Mouse (Mus musculus): ENCODE measurements around the gene Bin2. TPM values are rescaled to one million over a fixed set of nuclear protein-coding genes. Genes with fewer than 3 reads are reported as not detected.

The Bin2 gene
- total and polyA plus RNA-seq, 3 experiments, result 5.3 to 13.7 (median 13.3) TPM

DNA sequence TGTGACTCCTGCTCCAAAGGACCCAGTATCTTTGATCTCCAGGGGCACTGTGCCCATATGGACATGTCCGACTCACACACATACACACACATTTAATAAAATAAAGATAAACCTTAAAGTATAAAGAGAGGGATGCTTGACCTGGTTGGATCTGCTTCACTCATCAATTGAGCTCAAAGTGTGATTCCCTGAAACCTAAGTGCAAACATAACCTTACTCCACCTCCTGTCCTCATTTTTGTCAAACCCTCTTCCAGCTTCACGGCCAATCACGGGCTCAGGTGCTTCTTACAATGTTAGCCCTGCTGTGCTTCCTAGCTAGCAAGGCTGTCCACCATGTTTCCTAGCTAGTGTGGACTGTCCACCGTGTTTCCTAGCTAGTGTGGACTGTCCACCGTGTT is 14.2 kb downstream of the Bin2 start:
- no peak for DNase-seq (ENCODE audit: low spot score)
- H3K27me3 ChIP-seq (ENCODE audit: insufficient read depth, low read length), result peaks cover 28% of the 10 kb centered on the region
- H3K4me3 ChIP-seq (ENCODE audit: low read depth, low read length), result no peak overlapping the region
- no peak for ATAC-seq (ENCODE audit: extremely low read depth, insufficient number of reproducible peaks, low FRiP score, poor library complexity, severe bottlenecking)
- TF ChIP-seq GATA2 (IDR thresholded peaks at IDR 0.05; ENCODE audit: borderline replicate concordance, low read depth, low read length) (no peak), CTCF (IDR thresholded peaks at IDR 0.05; ENCODE audit: low read depth, low read length) (no peak)
- H3K36me3 ChIP-seq (replicated peaks), result no peaks in the 10 kb centered on the region
- no peaks in the 10 kb centered on the region for H3K9me3 ChIP-seq (replicated peaks)
- H3K4me1 ChIP-seq (ENCODE audit: insufficient read depth, low read depth, low read length), result no peaks in the 10 kb centered on the region

DNA sequence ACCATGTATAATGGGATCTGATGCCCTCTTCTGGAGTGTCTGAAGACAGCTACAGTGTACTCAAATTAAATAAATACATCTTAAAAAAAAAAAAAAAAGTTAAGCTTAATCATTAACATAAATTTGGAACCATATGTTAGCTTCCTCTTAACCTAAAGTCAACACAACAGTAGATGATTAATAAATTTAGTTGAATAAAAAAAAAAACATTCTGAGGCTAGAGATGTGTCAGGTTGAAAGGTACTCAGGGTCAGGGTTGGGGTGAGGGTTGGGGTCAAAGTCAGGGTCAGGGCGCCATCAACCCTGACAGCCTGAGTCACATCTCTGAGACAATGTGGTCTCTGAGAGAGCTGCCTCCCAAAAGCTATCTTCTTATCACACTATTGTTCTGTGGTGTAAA is 15.1 kb downstream of the Bin2 start:
- Histone ChIP-seq H3K27me3 (ENCODE audit: insufficient read depth, low read length) (peaks cover 22% of the 10 kb centered on the region), H3K9me3 (replicated peaks) (no peaks in the 10 kb centered on the region), H3K36me3 (replicated peaks) (no peaks in the 10 kb centered on the region), H3K4me1 (ENCODE audit: insufficient read depth, low read depth, low read length) (no peaks in the 10 kb centered on the region), H3K4me3 (ENCODE audit: low read depth, low read length) (no peak overlapping the region)
- TF ChIP-seq TAL1 (conservative IDR thresholded peaks at IDR 0.05; ENCODE audit: low read depth, low read length), result no peak
- no peak for TF ChIP-seq CTCF (IDR thresholded peaks at IDR 0.05; ENCODE audit: low read depth, low read length)
- TF ChIP-seq GATA2 (IDR thresholded peaks at IDR 0.05; ENCODE audit: borderline replicate concordance, low read depth, low read length), result no peak
- no peak for TF ChIP-seq POLR2AphosphoS5 (IDR thresholded peaks at IDR 0.05; ENCODE audit: insufficient replicate concordance, low read depth, low read length)
- TF ChIP-seq GATA1 (IDR thresholded peaks at IDR 0.05; ENCODE audit: borderline replicate concordance, low read length), result no peak
- ATAC-seq (ENCODE audit: extremely low read depth, insufficient number of reproducible peaks, low FRiP score, poor library complexity, severe bottlenecking) (no peak), DNase-seq (ENCODE audit: low spot score) (no peak)

GRCm38 (mm10) chr15:100651610-100652009 is 17.7 kb downstream of the Bin2 start:
- H3K9me3 ChIP-seq (replicated peaks), result no peaks in the 10 kb centered on the region
- H3K4me1 ChIP-seq (ENCODE audit: insufficient read depth, low read depth, low read length), result no peaks in the 10 kb centered on the region
- TF ChIP-seq CTCF (IDR thresholded peaks at IDR 0.05; ENCODE audit: low read depth, low read length) (no peak), TAL1 (conservative IDR thresholded peaks at IDR 0.05; ENCODE audit: low read depth, low read length) (no peak), GATA1 (IDR thresholded peaks at IDR 0.05; ENCODE audit: borderline replicate concordance, low read length) (no peak), GATA2 (IDR thresholded peaks at IDR 0.05; ENCODE audit: borderline replicate concordance, low read depth, low read length) (no peak), POLR2AphosphoS5 (IDR thresholded peaks at IDR 0.05; ENCODE audit: insufficient replicate concordance, low read depth, low read length) (no peak)
- peaks cover 4% of the 10 kb centered on the region for H3K36me3 ChIP-seq (replicated peaks)
- ATAC-seq (ENCODE audit: extremely low read depth, insufficient number of reproducible peaks, low FRiP score, poor library complexity, severe bottlenecking), result no peak
- H3K4me3 ChIP-seq (ENCODE audit: low read depth, low read length), result no peak overlapping the region
- DNase-seq (ENCODE audit: low spot score), result no peak
- peaks cover 5% of the 10 kb centered on the region; the same call in 1 of the 2 replicates for H3K27me3 ChIP-seq (ENCODE audit: insufficient read depth, low read length)

DNA sequence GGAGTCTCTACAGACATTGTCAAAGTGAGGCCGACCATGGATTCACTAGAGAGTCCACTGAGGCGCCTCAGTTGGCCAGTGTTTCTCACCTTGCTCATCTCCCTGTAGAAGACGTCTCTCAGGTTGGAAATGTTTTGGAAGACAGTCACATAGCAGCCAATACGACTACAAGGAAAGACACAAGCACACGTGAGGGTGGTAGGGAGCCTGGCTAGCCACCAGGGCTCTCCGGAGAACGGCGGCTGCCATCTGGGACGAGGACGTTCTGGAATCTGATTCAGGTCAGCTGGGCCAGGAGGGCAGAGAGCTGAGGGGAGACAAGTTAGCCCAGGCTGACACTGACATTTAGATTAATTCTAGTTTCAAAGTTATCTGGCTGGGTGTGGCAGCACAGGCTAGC is 19.2 kb downstream of the Bin2 start:
- H3K4me1 ChIP-seq (ENCODE audit: insufficient read depth, low read depth, low read length), result no peaks in the 10 kb centered on the region
- peaks cover 3% of the 10 kb centered on the region; the same call in 1 of the 2 replicates for H3K27me3 ChIP-seq (ENCODE audit: insufficient read depth, low read length)
- ATAC-seq (ENCODE audit: extremely low read depth, insufficient number of reproducible peaks, low FRiP score, poor library complexity, severe bottlenecking) (no peak), DNase-seq (ENCODE audit: low spot score) (no peak)
- no peaks in the 10 kb centered on the region for H3K9me3 ChIP-seq (replicated peaks)
- peaks cover 4% of the 10 kb centered on the region for H3K36me3 ChIP-seq (replicated peaks)
- no peak for TF ChIP-seq CTCF (IDR thresholded peaks at IDR 0.05; ENCODE audit: low read depth, low read length)
- no peak for TF ChIP-seq POLR2AphosphoS5 (IDR thresholded peaks at IDR 0.05; ENCODE audit: insufficient replicate concordance, low read depth, low read length)
- no peak overlapping the region for H3K4me3 ChIP-seq (ENCODE audit: low read depth, low read length)

GRCm38 (mm10) chr15:100646161-100646560 is 23.2 kb downstream of the Bin2 start:
- ATAC-seq (ENCODE audit: extremely low read depth, insufficient number of reproducible peaks, low FRiP score, poor library complexity, severe bottlenecking), result no peak
- Histone ChIP-seq H3K4me1 (ENCODE audit: insufficient read depth, low read depth, low read length) (no peaks in the 10 kb centered on the region), H3K36me3 (replicated peaks) (peaks cover 6% of the 10 kb centered on the region), H3K27me3 (ENCODE audit: insufficient read depth, low read length) (peaks cover 4% of the 10 kb centered on the region; the same call in 1 of the 2 replicates), H3K9me3 (replicated peaks) (no peaks in the 10 kb centered on the region), H3K4me3 (ENCODE audit: low read depth, low read length) (no peak overlapping the region)
- TF ChIP-seq CTCF (IDR thresholded peaks at IDR 0.05; ENCODE audit: low read depth, low read length) (no peak), GATA2 (IDR thresholded peaks at IDR 0.05; ENCODE audit: borderline replicate concordance, low read depth, low read length) (no peak), TAL1 (conservative IDR thresholded peaks at IDR 0.05; ENCODE audit: low read depth, low read length) (no peak), POLR2AphosphoS5 (IDR thresholded peaks at IDR 0.05; ENCODE audit: insufficient replicate concordance, low read depth, low read length) (no peak), GATA1 (IDR thresholded peaks at IDR 0.05; ENCODE audit: borderline replicate concordance, low read length) (no peak)
- no peak for DNase-seq (ENCODE audit: low spot score)

- no peaks in the 10 kb centered on the region for H3K4me1 ChIP-seq (ENCODE audit: insufficient read depth, low read depth, low read length)
- DNase-seq (ENCODE audit: low spot score) (no peak), ATAC-seq (ENCODE audit: extremely low read depth, insufficient number of reproducible peaks, low FRiP score, poor library complexity, severe bottlenecking) (no peak)
- peaks cover 12% of the 10 kb centered on the region; the same call in 1 of the 2 replicates for H3K27me3 ChIP-seq (ENCODE audit: insufficient read depth, low read length)
- H3K4me3 ChIP-seq (ENCODE audit: low read depth, low read length), result no peak overlapping the region
- H3K9me3 ChIP-seq (replicated peaks), result no peaks in the 10 kb centered on the region
- TF ChIP-seq POLR2AphosphoS5 (IDR thresholded peaks at IDR 0.05; ENCODE audit: insufficient replicate concordance, low read depth, low read length) (no peak), TAL1 (conservative IDR thresholded peaks at IDR 0.05; ENCODE audit: low read depth, low read length) (no peak), GATA2 (IDR thresholded peaks at IDR 0.05; ENCODE audit: borderline replicate concordance, low read depth, low read length) (no peak), GATA1 (IDR thresholded peaks at IDR 0.05; ENCODE audit: borderline replicate concordance, low read length) (no peak), CTCF (IDR thresholded peaks at IDR 0.05; ENCODE audit: low read depth, low read length) (no peak)
- peaks cover 2% of the 10 kb centered on the region for H3K36me3 ChIP-seq (replicated peaks)
Measured at GRCm38 (mm10) chr15:100642451-100642850, 26.9 kb downstream of the Bin2 start.

All from G1E (cell line).